Mouse (Mus musculus) c-Kit-positive CD71-positive TER-119-negative erythroid progenitor cells, embryonic 14.5 days (primary cell): ENCODE results near the gene Il1b.

ENCODE experiments used
- DNase-seq: peaks from one replicate; pipeline ENCODE4 v3.0.0-alpha.2; 2013; ENCODE audit warnings: low read depth

Gene Il1b

GRCm38 (mm10) chr2:129368106-129368505 is 2.8 kb downstream of the Il1b start:
- no peak for DNase-seq

DNA sequence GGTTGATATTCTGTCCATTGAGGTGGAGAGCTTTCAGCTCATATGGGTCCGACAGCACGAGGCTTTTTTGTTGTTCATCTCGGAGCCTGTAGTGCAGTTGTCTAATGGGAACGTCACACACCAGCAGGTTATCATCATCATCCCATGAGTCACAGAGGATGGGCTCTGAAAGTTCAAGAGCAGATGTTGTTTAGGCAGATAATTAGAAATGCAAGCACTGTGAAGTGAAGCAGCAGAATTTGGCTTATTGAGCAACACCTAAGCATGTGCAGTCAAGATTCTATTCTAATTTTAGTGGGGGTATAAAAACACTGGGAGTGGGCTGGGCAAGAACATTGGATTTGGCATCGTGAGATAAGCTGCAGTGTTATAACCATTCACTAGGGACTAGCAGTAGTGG is 3.7 kb downstream of the Il1b start:
- no peak for DNase-seq

- no peak for DNase-seq
Observed at GRCm38 (mm10) chr2:129360975-129361560, 9.9 kb downstream of the Il1b start.

- no peak for DNase-seq
Observed at GRCm38 (mm10) chr2:129360197-129360596, 10.7 kb downstream of the Il1b start.

DNA sequence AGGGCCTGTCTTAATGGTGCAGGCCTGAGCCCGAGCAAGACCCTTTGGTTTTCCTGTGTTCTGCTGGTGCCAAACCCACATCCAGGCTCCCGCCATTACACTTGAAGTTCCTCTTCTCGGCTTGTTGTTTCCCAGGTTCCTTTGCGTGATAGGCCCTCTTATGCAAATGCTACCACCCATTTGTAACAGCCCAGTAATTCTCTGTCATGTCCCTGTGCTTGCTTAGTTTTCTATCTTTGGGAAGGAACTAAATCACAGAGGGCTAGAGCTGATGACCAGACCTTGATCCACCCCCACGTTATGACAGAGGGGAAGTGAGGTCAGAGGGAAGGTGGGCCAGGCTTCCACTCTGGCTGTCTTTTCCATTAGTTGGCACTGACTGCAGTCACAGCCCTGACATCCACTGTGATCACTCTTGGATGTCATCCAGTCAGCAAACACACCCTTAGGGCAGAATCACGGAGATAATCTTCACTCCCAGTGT is 32.8 kb downstream of the Il1b start:
- DNase-seq: no peak

DNA sequence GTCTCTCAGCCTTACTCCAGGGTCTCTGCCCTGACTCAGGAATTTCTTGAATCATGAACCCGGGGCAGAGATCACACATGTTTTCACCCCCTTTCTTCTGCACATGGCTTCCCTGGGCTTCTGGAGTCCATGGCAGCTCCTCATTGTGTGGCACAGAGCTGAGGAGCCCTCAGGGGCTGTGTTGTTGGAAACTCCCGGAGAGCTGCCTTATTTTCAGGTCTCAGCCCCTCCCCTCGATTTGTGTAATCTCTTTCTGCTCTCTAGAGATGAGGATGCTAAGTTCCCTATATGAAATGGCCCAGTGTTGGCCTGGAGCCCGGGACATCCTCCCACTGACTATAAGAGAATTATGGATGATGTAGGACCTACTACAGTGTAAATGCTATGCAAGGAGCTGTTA is 37.5 kb downstream of the Il1b start:
- no peak for DNase-seq

DNA sequence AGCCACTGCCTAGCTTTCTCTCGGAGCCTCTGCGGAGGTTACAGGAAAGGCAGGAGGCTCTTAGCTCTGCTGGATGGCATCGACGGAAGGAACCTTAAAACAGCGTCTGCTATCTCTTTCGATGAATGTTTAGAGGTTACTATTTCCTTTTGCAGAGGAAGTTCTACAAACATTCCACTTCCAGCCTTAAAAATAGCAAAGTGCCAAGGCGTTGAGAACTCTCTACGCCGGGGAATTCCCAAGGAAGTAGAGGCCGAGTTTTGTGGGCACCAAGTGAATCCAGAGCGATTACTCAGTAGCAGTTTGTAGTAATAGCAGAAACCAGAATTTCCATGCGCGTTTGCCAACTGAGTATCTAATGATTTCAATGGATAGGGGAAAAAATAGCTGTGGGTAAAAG is 40.4 kb downstream of the Il1b start:
- no peak for DNase-seq

DNA sequence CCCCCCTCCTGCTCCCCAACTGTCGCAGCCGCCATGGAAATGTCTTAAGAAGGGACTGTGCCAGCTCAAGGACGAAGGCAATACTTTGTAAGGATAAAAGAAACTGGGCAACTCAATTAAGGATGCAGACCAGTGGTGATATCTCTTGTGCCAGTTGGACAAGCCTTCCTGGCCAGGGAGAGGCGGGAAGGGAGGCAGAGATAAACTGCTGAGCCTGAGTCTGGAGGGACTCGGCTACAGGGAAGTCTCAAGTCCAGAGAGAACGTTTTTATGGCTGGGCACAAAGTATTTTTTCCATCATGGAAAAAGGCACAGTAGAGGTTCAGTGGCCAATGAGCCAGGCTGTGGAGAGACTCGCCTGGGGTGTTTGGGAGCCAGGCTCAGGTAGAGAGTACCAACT is 40.9 kb downstream of the Il1b start:
- no peak for DNase-seq

DNA sequence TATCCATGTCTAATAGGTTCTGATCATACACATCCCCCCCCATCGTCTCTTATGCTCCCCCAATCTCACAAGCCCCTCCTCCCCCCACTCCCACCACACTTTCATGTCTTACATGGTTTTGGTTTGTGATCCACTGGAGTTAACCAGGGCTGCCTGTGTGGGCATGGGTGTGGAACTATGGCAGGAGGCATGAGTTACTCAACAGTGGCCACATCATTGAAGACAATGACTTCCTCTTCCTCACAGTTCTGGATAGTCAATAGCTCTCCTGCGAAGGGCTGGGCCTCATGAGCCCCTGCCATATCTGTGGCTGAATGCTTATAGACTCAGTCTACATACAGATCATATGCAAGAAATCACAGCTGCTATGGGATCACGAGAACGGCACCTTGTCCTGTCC is 42.7 kb downstream of the Il1b start:
- no peak for DNase-seq

- DNase-seq: no peak
Observed at GRCm38 (mm10) chr2:129324216-129324615, 46.7 kb downstream of the Il1b start.

DNA sequence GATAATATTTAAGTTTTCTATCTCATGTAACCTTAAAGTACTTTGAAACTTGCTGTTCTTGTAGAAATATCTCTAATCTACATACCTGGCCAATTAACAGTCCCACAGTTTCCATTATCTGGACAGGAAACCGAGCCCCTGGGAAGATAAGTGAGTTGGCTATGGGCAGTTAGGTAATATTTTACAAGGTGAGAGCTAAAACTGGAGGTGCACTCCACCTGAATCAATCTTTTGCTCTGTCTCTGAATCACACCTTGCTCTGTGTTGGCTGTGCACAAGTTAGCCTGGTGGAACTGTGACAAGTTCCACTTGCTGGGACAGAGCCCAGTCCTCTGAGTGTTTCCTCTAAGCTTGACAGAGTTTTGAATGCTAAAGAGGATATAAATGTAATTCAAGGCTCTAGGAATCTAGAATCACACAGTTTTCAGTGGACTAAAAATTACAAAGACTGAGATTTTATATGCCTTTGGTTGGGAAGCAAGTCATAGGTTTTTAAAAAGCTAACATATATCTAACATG is 48.8 kb downstream of the Il1b start:
- no peak for DNase-seq

- DNase-seq: no peak
Observed at GRCm38 (mm10) chr2:129320033-129320605, 50.8 kb downstream of the Il1b start.

GRCm38 (mm10) chr2:129315831-129316230 is 55.1 kb downstream of the Il1b start:
- no peak for DNase-seq

GRCm38 (mm10) chr2:129314880-129315279 is 56.1 kb downstream of the Il1b start:
- DNase-seq: no peak
